Mouse (Mus musculus): ENCODE measurements around the gene Mlkl. TPM values are rescaled to one million over a fixed set of nuclear protein-coding genes. Genes with fewer than 3 reads are reported as not detected.
A peak's percentile ranks its signal among the peaks of the same experiment; 100 is the strongest.

Gene Mlkl
- polyA plus RNA-seq, 1 experiment from 2014 or later: 10.0 TPM

GRCm38 (mm10) chr8:111366610-111367234, 28.7 kb upstream of the Mlkl start:
- H3K4me3 ChIP-seq (ENCODE audit: low read depth, low read length): peak overlapping the region; percentile 12; the same call in 1 of the 2 replicates
- H3K36me3 ChIP-seq (ENCODE audit: control insufficient read depth, insufficient read depth): no peaks in the 10 kb centered on the region
- no peaks in the 10 kb centered on the region for H3K9me3 ChIP-seq (ENCODE audit: control insufficient read depth)
- no peak overlapping the region for H3K9ac ChIP-seq (ENCODE audit: low read depth, low read length)
- H3K27ac ChIP-seq (ENCODE audit: low read depth, low read length): no peak overlapping the region
- ATAC-seq: peak; percentile 80
- H3K27me3 ChIP-seq (replicated peaks; ENCODE audit: control insufficient read depth, insufficient read depth, low read length): no peaks in the 10 kb centered on the region
- no peaks in the 10 kb centered on the region for H3K4me1 ChIP-seq (replicated peaks; ENCODE audit: control insufficient read depth, insufficient read depth, low read length)
- no peak for TF ChIP-seq CTCF (IDR thresholded peaks at IDR 0.05; ENCODE audit: low read depth)
- peak overlapping the region; percentile 61 for H3K4me2 ChIP-seq (replicated peaks; ENCODE audit: low read depth)
- 18% methylated on average over 14 of the region's 14 CpGs for WGBS

GRCm38 (mm10) chr8:111363489-111363888, 25.5 kb upstream of the Mlkl start:
- Histone ChIP-seq H3K27ac (ENCODE audit: low read depth, low read length) (no peak overlapping the region), H3K9me3 (ENCODE audit: control insufficient read depth) (no peaks in the 10 kb centered on the region), H3K4me3 (ENCODE audit: low read depth, low read length) (no peak overlapping the region), H3K27me3 (replicated peaks; ENCODE audit: control insufficient read depth, insufficient read depth, low read length) (no peaks in the 10 kb centered on the region), H3K9ac (ENCODE audit: low read depth, low read length) (no peak overlapping the region), H3K4me1 (replicated peaks; ENCODE audit: control insufficient read depth, insufficient read depth, low read length) (no peaks in the 10 kb centered on the region), H3K4me2 (replicated peaks; ENCODE audit: low read depth) (no peak overlapping the region), H3K36me3 (ENCODE audit: control insufficient read depth, insufficient read depth) (no peaks in the 10 kb centered on the region)
- WGBS: 74% methylated on average over 8 of the region's 8 CpGs
- ATAC-seq: no peak
- no peak for TF ChIP-seq CTCF (IDR thresholded peaks at IDR 0.05; ENCODE audit: low read depth)

- TF ChIP-seq CTCF (IDR thresholded peaks at IDR 0.05; ENCODE audit: low read depth): no peak
These were observed 22.7 kb upstream of the Mlkl start for GRCm38 (mm10) chr8:111360579-111361209.

GRCm38 (mm10) chr8:111359936-111360335, 22.0 kb upstream of the Mlkl start:
- Histone ChIP-seq H3K4me2 (replicated peaks; ENCODE audit: low read depth) (no peak overlapping the region), H3K27ac (ENCODE audit: low read depth, low read length) (no peak overlapping the region), H3K4me1 (replicated peaks; ENCODE audit: control insufficient read depth, insufficient read depth, low read length) (no peaks in the 10 kb centered on the region), H3K4me3 (ENCODE audit: low read depth, low read length) (no peak overlapping the region), H3K9me3 (ENCODE audit: control insufficient read depth) (no peaks in the 10 kb centered on the region), H3K36me3 (ENCODE audit: control insufficient read depth, insufficient read depth) (no peaks in the 10 kb centered on the region), H3K9ac (ENCODE audit: low read depth, low read length) (no peak overlapping the region), H3K27me3 (replicated peaks; ENCODE audit: control insufficient read depth, insufficient read depth, low read length) (no peaks in the 10 kb centered on the region)
- WGBS: 74% methylated on average over 5 of the region's 5 CpGs
- TF ChIP-seq CTCF (IDR thresholded peaks at IDR 0.05; ENCODE audit: low read depth): no peak
- no peak for ATAC-seq

More at GRCm38 (mm10) chr8:111360579-111361209, 22.7 kb upstream of the Mlkl start:
- Histone ChIP-seq H3K36me3 (ENCODE audit: control insufficient read depth, insufficient read depth) (no peaks in the 10 kb centered on the region), H3K9me3 (ENCODE audit: control insufficient read depth) (no peaks in the 10 kb centered on the region), H3K27me3 (replicated peaks; ENCODE audit: control insufficient read depth, insufficient read depth, low read length) (no peaks in the 10 kb centered on the region), H3K9ac (ENCODE audit: low read depth, low read length) (no peak overlapping the region), H3K4me2 (replicated peaks; ENCODE audit: low read depth) (no peak overlapping the region), H3K4me1 (replicated peaks; ENCODE audit: control insufficient read depth, insufficient read depth, low read length) (no peaks in the 10 kb centered on the region), H3K27ac (ENCODE audit: low read depth, low read length) (no peak overlapping the region), H3K4me3 (ENCODE audit: low read depth, low read length) (no peak overlapping the region)
- no peak for ATAC-seq
- WGBS: 65% methylated on average over 7 of the region's 7 CpGs

- 70% methylated on average over 1 of the region's 1 CpGs for WGBS
- TF ChIP-seq CTCF (IDR thresholded peaks at IDR 0.05; ENCODE audit: low read depth): peak; percentile 25
- no peak overlapping the region for H3K9ac ChIP-seq (ENCODE audit: low read depth, low read length)
These were observed 20.9 kb upstream of the Mlkl start for GRCm38 (mm10) chr8:111358905-111359304.

GRCm38 (mm10) chr8:111357433-111357832, 19.5 kb upstream of the Mlkl start:
- no peak overlapping the region for H3K4me2 ChIP-seq (replicated peaks; ENCODE audit: low read depth)
- ATAC-seq: no peak
- H3K27ac ChIP-seq (ENCODE audit: low read depth, low read length): no peak overlapping the region
- no peaks in the 10 kb centered on the region for H3K27me3 ChIP-seq (replicated peaks; ENCODE audit: control insufficient read depth, insufficient read depth, low read length)
- no peaks in the 10 kb centered on the region for H3K4me1 ChIP-seq (replicated peaks; ENCODE audit: control insufficient read depth, insufficient read depth, low read length)
- 88% methylated on average over 4 of the region's 4 CpGs for WGBS
- H3K9ac ChIP-seq (ENCODE audit: low read depth, low read length): no peak overlapping the region
- H3K36me3 ChIP-seq (ENCODE audit: control insufficient read depth, insufficient read depth): no peaks in the 10 kb centered on the region
- H3K4me3 ChIP-seq (ENCODE audit: low read depth, low read length): no peak overlapping the region
- TF ChIP-seq CTCF (IDR thresholded peaks at IDR 0.05; ENCODE audit: low read depth): no peak
- no peaks in the 10 kb centered on the region for H3K9me3 ChIP-seq (ENCODE audit: control insufficient read depth)

More at GRCm38 (mm10) chr8:111358905-111359304, 20.9 kb upstream of the Mlkl start:
- H3K27ac ChIP-seq (ENCODE audit: low read depth, low read length): no peak overlapping the region
- ATAC-seq: no peak
- no peaks in the 10 kb centered on the region for H3K27me3 ChIP-seq (replicated peaks; ENCODE audit: control insufficient read depth, insufficient read depth, low read length)
- H3K9me3 ChIP-seq (ENCODE audit: control insufficient read depth): no peaks in the 10 kb centered on the region
- H3K36me3 ChIP-seq (ENCODE audit: control insufficient read depth, insufficient read depth): no peaks in the 10 kb centered on the region
- no peaks in the 10 kb centered on the region for H3K4me1 ChIP-seq (replicated peaks; ENCODE audit: control insufficient read depth, insufficient read depth, low read length)
- no peak overlapping the region for H3K4me2 ChIP-seq (replicated peaks; ENCODE audit: low read depth)
- no peak overlapping the region for H3K4me3 ChIP-seq (ENCODE audit: low read depth, low read length)

All from intestine, postnatal 0 days (tissue).